Mouse (Mus musculus): ENCODE measurements around the gene Tomm40l. TPM values are rescaled to one million over a fixed set of nuclear protein-coding genes. Genes with fewer than 3 reads are reported as not detected.
A peak's percentile ranks its signal among the peaks of the same experiment; 100 is the strongest.

Gene Tomm40l
- polyA plus RNA-seq, 1 experiment: 20.3 TPM

- Histone ChIP-seq H3K4me1 (ENCODE audit: control insufficient read depth, insufficient read depth, insufficient read length) (peaks cover 6% of the 10 kb centered on the region; the same call in 1 of the 2 replicates), H3K27me3 (ENCODE audit: control insufficient read depth, insufficient read depth, low read length) (peaks cover 6% of the 10 kb centered on the region; the same call in 1 of the 2 replicates), H3K27ac (ENCODE audit: insufficient read depth, low read length) (no peak within 1 kb of the TSS), H3K36me3 (ENCODE audit: control insufficient read depth, insufficient read depth, low read length) (no peaks in the 10 kb centered on the region), H3K4me3 (ENCODE audit: extremely low read depth, insufficient read depth, insufficient read length) (peak within 1 kb of the TSS; percentile 38; the same call in 1 of the 2 replicates)
- TF ChIP-seq POLR2A (IDR thresholded peaks at IDR 0.05; ENCODE audit: low read depth, low read length): no peak
- TF ChIP-seq CTCF (IDR thresholded peaks at IDR 0.05; ENCODE audit: extremely low read depth, insufficient read depth, insufficient read length, insufficient replicate concordance): no peak
- DNase-seq (ENCODE audit: low read depth in 1 of 2, low spot score in 2 of 2): no peak
- WGBS: 2% methylated on average over 33 of the region's 33 CpGs
Observed at GRCm38 (mm10) chr1:171195887-171196397, 26.4 kb downstream of the Tomm40l start, which contains the start of gene Pcp4l1. Gene Pcp4l1, minus strand, starts transcription at chr1:171196268.

- H3K27me3 ChIP-seq (ENCODE audit: control insufficient read depth, insufficient read depth, low read length): peaks cover 6% of the 10 kb centered on the region; the same call in 1 of the 2 replicates
- WGBS: 32% methylated on average over 20 of the region's 20 CpGs
Observed at GRCm38 (mm10) chr1:171195046-171195822, 27.1 kb downstream of the Tomm40l start.

GRCm38 (mm10) chr1:171193911-171194830, 28.1 kb downstream of the Tomm40l start:
- Histone ChIP-seq H3K27ac (ENCODE audit: insufficient read depth, low read length) (no peak overlapping the region), H3K36me3 (ENCODE audit: control insufficient read depth, insufficient read depth, low read length) (no peaks in the 10 kb centered on the region), H3K4me1 (ENCODE audit: control insufficient read depth, insufficient read depth, insufficient read length) (peaks cover 6% of the 10 kb centered on the region; the same call in 1 of the 2 replicates), H3K27me3 (ENCODE audit: control insufficient read depth, insufficient read depth, low read length) (peaks cover 6% of the 10 kb centered on the region; the same call in 1 of the 2 replicates), H3K4me3 (ENCODE audit: extremely low read depth, insufficient read depth, insufficient read length) (no peak overlapping the region)
- DNase-seq (ENCODE audit: low read depth in 1 of 2, low spot score in 2 of 2): no peak
- TF ChIP-seq CTCF (IDR thresholded peaks at IDR 0.05; ENCODE audit: extremely low read depth, insufficient read depth, insufficient read length, insufficient replicate concordance): no peak
- no peak for TF ChIP-seq POLR2A (IDR thresholded peaks at IDR 0.05; ENCODE audit: low read depth, low read length)
- WGBS: 57% methylated on average over 11 of the region's 11 CpGs

More at GRCm38 (mm10) chr1:171195046-171195822, 27.1 kb downstream of the Tomm40l start:
- Histone ChIP-seq H3K27ac (ENCODE audit: insufficient read depth, low read length) (no peak overlapping the region), H3K4me1 (ENCODE audit: control insufficient read depth, insufficient read depth, insufficient read length) (peaks cover 6% of the 10 kb centered on the region; the same call in 1 of the 2 replicates), H3K36me3 (ENCODE audit: control insufficient read depth, insufficient read depth, low read length) (no peaks in the 10 kb centered on the region), H3K4me3 (ENCODE audit: extremely low read depth, insufficient read depth, insufficient read length) (peak overlapping the region; percentile 38; the same call in 1 of the 2 replicates)
- no peak for DNase-seq (ENCODE audit: low read depth in 1 of 2, low spot score in 2 of 2)
- TF ChIP-seq CTCF (IDR thresholded peaks at IDR 0.05; ENCODE audit: extremely low read depth, insufficient read depth, insufficient read length, insufficient replicate concordance): no peak
- TF ChIP-seq POLR2A (IDR thresholded peaks at IDR 0.05; ENCODE audit: low read depth, low read length): no peak

GRCm38 (mm10) chr1:171193093-171193840, 29.0 kb downstream of the Tomm40l start:
- H3K4me1 ChIP-seq (ENCODE audit: control insufficient read depth, insufficient read depth, insufficient read length): peaks cover 6% of the 10 kb centered on the region; the same call in 1 of the 2 replicates
- H3K36me3 ChIP-seq (ENCODE audit: control insufficient read depth, insufficient read depth, low read length): no peaks in the 10 kb centered on the region
- WGBS: 50% methylated on average over 18 of the region's 18 CpGs
- no peak for TF ChIP-seq POLR2A (IDR thresholded peaks at IDR 0.05; ENCODE audit: low read depth, low read length)
- no peak for TF ChIP-seq CTCF (IDR thresholded peaks at IDR 0.05; ENCODE audit: extremely low read depth, insufficient read depth, insufficient read length, insufficient replicate concordance)
- DNase-seq (ENCODE audit: low read depth in 1 of 2, low spot score in 2 of 2): no peak
- peaks cover 6% of the 10 kb centered on the region; the same call in 1 of the 2 replicates for H3K27me3 ChIP-seq (ENCODE audit: control insufficient read depth, insufficient read depth, low read length)
- H3K4me3 ChIP-seq (ENCODE audit: extremely low read depth, insufficient read depth, insufficient read length): no peak overlapping the region
- no peak overlapping the region for H3K27ac ChIP-seq (ENCODE audit: insufficient read depth, low read length)

- WGBS: 81% methylated on average over 10 of the region's 10 CpGs
- Histone ChIP-seq H3K4me3 (ENCODE audit: extremely low read depth, insufficient read depth, insufficient read length) (no peak overlapping the region), H3K27me3 (ENCODE audit: control insufficient read depth, insufficient read depth, low read length) (peaks cover 6% of the 10 kb centered on the region; the same call in 1 of the 2 replicates), H3K27ac (ENCODE audit: insufficient read depth, low read length) (no peak overlapping the region), H3K4me1 (ENCODE audit: control insufficient read depth, insufficient read depth, insufficient read length) (peaks cover 6% of the 10 kb centered on the region; the same call in 1 of the 2 replicates), H3K36me3 (ENCODE audit: control insufficient read depth, insufficient read depth, low read length) (no peaks in the 10 kb centered on the region)
- no peak for DNase-seq (ENCODE audit: low read depth in 1 of 2, low spot score in 2 of 2)
- TF ChIP-seq CTCF (IDR thresholded peaks at IDR 0.05; ENCODE audit: extremely low read depth, insufficient read depth, insufficient read length, insufficient replicate concordance) (no peak), POLR2A (IDR thresholded peaks at IDR 0.05; ENCODE audit: low read depth, low read length) (no peak)
Observed at GRCm38 (mm10) chr1:171192283-171192682, 30.0 kb downstream of the Tomm40l start.
